ENCODE assay signal across 11 mouse cellular contexts in the genomic region with DNA sequence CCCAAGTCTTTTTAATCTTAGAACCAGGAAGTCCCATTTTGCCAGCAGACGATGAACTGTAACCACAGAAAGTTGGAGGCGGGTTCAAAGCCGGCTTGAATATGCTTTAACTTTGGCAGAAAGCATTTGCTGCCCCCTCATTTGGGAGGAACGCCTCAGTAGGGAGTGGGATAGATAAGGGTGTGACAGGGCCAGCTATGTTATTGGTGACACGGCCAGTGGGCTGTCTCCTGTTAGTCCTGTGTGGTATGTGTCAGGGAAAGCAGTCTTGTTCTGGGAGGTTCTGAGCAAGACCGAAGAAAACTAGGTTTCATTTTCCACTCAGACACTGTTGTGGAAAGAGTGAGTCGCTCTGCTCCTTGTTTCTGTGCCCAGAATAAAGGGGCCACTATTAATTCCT.
A peak's percentile ranks its signal among the peaks of the same experiment; 100 is the strongest.
DNase-seq lines count a peak whose midpoint lies in the region; ATAC-seq and TF ChIP-seq lines count a peak whose summit lies in the region.
"Had no signal": no experiment of that assay in that cellular context is flagged by ENCODE, and none has a peak within 500 bp of the region (broad histone marks: within the 10 kb centered on the region; RNA-seq: fewer than 3 reads in every experiment).

No protein-coding gene starts in this region.

- intact Hi-C loops in left cerebral cortex, adult 2 months (cut with DNase I): loop anchor here (1.0 to 10.0 kb wide), 3 partner anchors 154 to 648 kb away; no protein-coding TSS in a partner anchor

- H3K27me3 ChIP-seq in heart, embryonic 14.5 days (ENCODE audit: control insufficient read depth, insufficient read depth, low read length): no peaks in the 10 kb centered on the region
- no peaks in the 10 kb centered on the region for H3K27me3 ChIP-seq in hindbrain, embryonic 11.5 days (ENCODE audit: control insufficient read depth, insufficient read depth, low read length)

- DNase-seq in left cerebral cortex, adult 2 months (ENCODE audit: extremely low spot score in 1 of 2, low spot score in 2 of 2): no peak
- DNase-seq in left cerebral cortex, adult 11 months (ENCODE audit: low spot score): no peak
- peak; percentile 42 for DNase-seq in brain, adult 2 months (ENCODE audit: low read depth, low spot score)
- no peak for DNase-seq in embryo, embryonic 10.5 days (ENCODE audit: low spot score)
- DNase-seq in cerebellum, adult 11 months: no peak
- no peak for DNase-seq in hindbrain, embryonic 11.5 days (ENCODE audit: low spot score)

- H3K4me2 ChIP-seq in heart, embryonic 14.5 days (ENCODE audit: low read length): peak overlapping the region; percentile 59
- no peak overlapping the region for H3K4me2 ChIP-seq in hindbrain, embryonic 11.5 days (replicated peaks; ENCODE audit: low read depth, low read length)

- peak overlapping the region; percentile 11 for H3K27ac ChIP-seq in left cerebral cortex, adult 2 months
- H3K27ac ChIP-seq in heart, embryonic 14.5 days (replicated peaks in 1 of 2; ENCODE audit: control insufficient read depth in 1 of 2, insufficient read depth in 1 of 2, low read depth in 2 of 2, low read length in 2 of 2): peak overlapping the region; percentile 21 to 60; a peak in 3 of 4 replicates
- H3K27ac ChIP-seq in hindbrain, embryonic 11.5 days (ENCODE audit: low read depth, low read length): no peak overlapping the region
- H3K27ac ChIP-seq: macrophage had no signal

- H3K4me3 ChIP-seq in left cerebral cortex, adult 2 months: 0 out of 2 replicates have a peak overlapping the region, but pooled peaks have one; percentile 2
- peak overlapping the region; percentile 1 to 28; a peak in 3 of 4 replicates for H3K4me3 ChIP-seq in heart, embryonic 14.5 days (ENCODE audit: control insufficient read depth in 1 of 2, insufficient read depth in 1 of 2, low read depth in 1 of 2, low read length in 2 of 2)
- H3K4me3 ChIP-seq in hindbrain, embryonic 11.5 days (ENCODE audit: low read depth, low read length): no peak overlapping the region
- H3K4me3 ChIP-seq: erythroblast, embryonic 14.5 days had no signal

- ATAC-seq in heart, embryonic 14.5 days (ENCODE audit: insufficient number of reproducible peaks, insufficient read depth, low FRiP score, low read depth): peak; percentile 50; the same call in 1 of the 2 replicates
- 0 out of 2 replicates have a peak, but pooled peaks have one; percentile 30 for ATAC-seq in megakaryocyte-erythroid progenitor cell, adult 5-6 weeks (replicated peaks; ENCODE audit: low FRiP score, low TSS enrichment, poor library complexity, severe bottlenecking)
- ATAC-seq in hindbrain, embryonic 11.5 days (ENCODE audit: low FRiP score): no peak
- ATAC-seq: intestine, embryonic 16.5 days had no signal

- peak overlapping the region; percentile 12 for H3K9ac ChIP-seq in heart, embryonic 14.5 days (ENCODE audit: low read length)
- H3K9ac ChIP-seq in hindbrain, embryonic 11.5 days (ENCODE audit: low read depth, low read length): no peak overlapping the region

- H3K9me3 ChIP-seq in heart, embryonic 14.5 days (ENCODE audit: control insufficient read depth, low read length): no peaks in the 10 kb centered on the region
- H3K9me3 ChIP-seq in hindbrain, embryonic 11.5 days (ENCODE audit: control insufficient read depth, low read length): no peaks in the 10 kb centered on the region

- H3K36me3 ChIP-seq in heart, embryonic 14.5 days (ENCODE audit: control insufficient read depth, insufficient read depth, low read length): no peaks in the 10 kb centered on the region
- no peaks in the 10 kb centered on the region for H3K36me3 ChIP-seq in hindbrain, embryonic 11.5 days (ENCODE audit: control insufficient read depth, insufficient read depth, low read length)

- no peak for TF ChIP-seq CTCF in left cerebral cortex, adult 2 months (IDR thresholded peaks at IDR 0.05)

- WGBS in heart, embryonic 14.5 days: 24% methylated on average over 7 of the region's 7 CpGs
- WGBS in hindbrain, embryonic 11.5 days: 61% methylated on average over 7 of the region's 7 CpGs

- H3K4me1 ChIP-seq in heart, embryonic 14.5 days (ENCODE audit: control insufficient read depth in 2 of 2, insufficient read depth in 2 of 2, low read length in 2 of 2): peaks cover 3 to 7% of the 10 kb centered on the region in 2 experiments; a peak in 2 of 4 replicates
- no peaks in the 10 kb centered on the region for H3K4me1 ChIP-seq in hindbrain, embryonic 11.5 days (replicated peaks; ENCODE audit: control insufficient read depth, insufficient read depth, low read length)
